Mouse (Mus musculus): ENCODE data around the gene Setx. TPM values are rescaled to one million over a fixed set of nuclear protein-coding genes. Genes with fewer than 3 reads are reported as not detected.
A peak's percentile ranks its signal among the peaks of the same experiment; 100 is the strongest.
"Not testable (repeated sequence)": the region's sequence is repeated elsewhere in the genome, so short reads cannot be mapped to it uniquely, and the experiment has no call there.

Gene Setx
- 16.8 and 17.3 TPM in 2 replicates for polyA plus RNA-seq (2012; rRNA removed)

- no peaks in the 10 kb centered on the region for H3K27me3 ChIP-seq (ENCODE audit: control insufficient read depth, insufficient read depth, low read length)
- peak; percentile 22 to 32 for DNase-seq
- peaks cover 3% of the 10 kb centered on the region for H3K4me1 ChIP-seq (ENCODE audit: control insufficient read depth, insufficient read depth, low read length)
- peak within 1 kb of the TSS; percentile 69 for H3K27ac ChIP-seq (ENCODE audit: insufficient read depth, low read length)
- TF ChIP-seq CTCF (IDR thresholded peaks at IDR 0.05; ENCODE audit: borderline replicate concordance, insufficient read depth, low read depth, low read length): no peak
- no peak for TF ChIP-seq POLR2A (IDR thresholded peaks at IDR 0.05; ENCODE audit: borderline replicate concordance, insufficient read depth, low read length)
- 55% methylated on average over 14 of the region's 14 CpGs for WGBS
- peak within 1 kb of the TSS; percentile 79 for H3K4me3 ChIP-seq (replicated peaks; ENCODE audit: insufficient read depth, low read depth, low read length)
Measured at GRCm38 (mm10) chr2:29123907-29124569, at the start of gene Setx. TSS of gene Setx (plus strand) at chr2:29124181.

GRCm38 (mm10) chr2:29074676-29075075 is 49.3 kb upstream of the Setx start:
- no peaks in the 10 kb centered on the region for H3K27me3 ChIP-seq (ENCODE audit: control insufficient read depth, insufficient read depth, low read length)
- WGBS: 94% methylated on average over 7 of the region's 7 CpGs
- DNase-seq: no peak
- no peak overlapping the region for H3K27ac ChIP-seq (ENCODE audit: insufficient read depth, low read length)
- TF ChIP-seq POLR2A (IDR thresholded peaks at IDR 0.05; ENCODE audit: borderline replicate concordance, insufficient read depth, low read length) (no peak), CTCF (IDR thresholded peaks at IDR 0.05; ENCODE audit: borderline replicate concordance, insufficient read depth, low read depth, low read length) (no peak)
- no peak overlapping the region for H3K4me3 ChIP-seq (replicated peaks; ENCODE audit: insufficient read depth, low read depth, low read length)
- no peaks in the 10 kb centered on the region for H3K4me1 ChIP-seq (ENCODE audit: control insufficient read depth, insufficient read depth, low read length)

GRCm38 (mm10) chr2:29075331-29076070 is 48.5 kb upstream of the Setx start:
- Histone ChIP-seq H3K4me1 (ENCODE audit: control insufficient read depth, insufficient read depth, low read length) (no peaks in the 10 kb centered on the region), H3K4me3 (replicated peaks; ENCODE audit: insufficient read depth, low read depth, low read length) (no peak overlapping the region), H3K27ac (ENCODE audit: insufficient read depth, low read length) (no peak overlapping the region), H3K27me3 (ENCODE audit: control insufficient read depth, insufficient read depth, low read length) (no peaks in the 10 kb centered on the region)
- no peak for DNase-seq
- TF ChIP-seq POLR2A (IDR thresholded peaks at IDR 0.05; ENCODE audit: borderline replicate concordance, insufficient read depth, low read length) (no peak), CTCF (IDR thresholded peaks at IDR 0.05; ENCODE audit: borderline replicate concordance, insufficient read depth, low read depth, low read length) (no peak)
- WGBS: 80% methylated on average over 11 of the region's 11 CpGs

GRCm38 (mm10) chr2:29076226-29076625 is 47.8 kb upstream of the Setx start:
- TF ChIP-seq CTCF (IDR thresholded peaks at IDR 0.05; ENCODE audit: borderline replicate concordance, insufficient read depth, low read depth, low read length) (no peak), POLR2A (IDR thresholded peaks at IDR 0.05; ENCODE audit: borderline replicate concordance, insufficient read depth, low read length) (no peak)
- 87% methylated on average over 2 of the region's 2 CpGs for WGBS
- H3K4me1 ChIP-seq (ENCODE audit: control insufficient read depth, insufficient read depth, low read length): no peaks in the 10 kb centered on the region
- DNase-seq: no peak
- H3K4me3 ChIP-seq (replicated peaks; ENCODE audit: insufficient read depth, low read depth, low read length): no peak overlapping the region
- H3K27ac ChIP-seq (ENCODE audit: insufficient read depth, low read length): no peak overlapping the region
- no peaks in the 10 kb centered on the region for H3K27me3 ChIP-seq (ENCODE audit: control insufficient read depth, insufficient read depth, low read length)

GRCm38 (mm10) chr2:29081965-29082364 is 42.0 kb upstream of the Setx start:
- TF ChIP-seq CTCF (IDR thresholded peaks at IDR 0.05; ENCODE audit: borderline replicate concordance, insufficient read depth, low read depth, low read length) (no peak), POLR2A (IDR thresholded peaks at IDR 0.05; ENCODE audit: borderline replicate concordance, insufficient read depth, low read length) (no peak)
- WGBS: 28% methylated on average over 3 of the region's 3 CpGs
- no peak overlapping the region for H3K4me3 ChIP-seq (replicated peaks; ENCODE audit: insufficient read depth, low read depth, low read length)
- H3K27me3 ChIP-seq (ENCODE audit: control insufficient read depth, insufficient read depth, low read length): no peaks in the 10 kb centered on the region
- H3K27ac ChIP-seq (ENCODE audit: insufficient read depth, low read length): no peak overlapping the region
- peak in 1 of 2 experiments; percentile 8 for DNase-seq
- no peaks in the 10 kb centered on the region for H3K4me1 ChIP-seq (ENCODE audit: control insufficient read depth, insufficient read depth, low read length)

GRCm38 (mm10) chr2:29086026-29086425 is 38.0 kb upstream of the Setx start:
- 95% methylated on average over 7 of the region's 7 CpGs for WGBS
- TF ChIP-seq POLR2A (IDR thresholded peaks at IDR 0.05; ENCODE audit: borderline replicate concordance, insufficient read depth, low read length) (no peak), CTCF (IDR thresholded peaks at IDR 0.05; ENCODE audit: borderline replicate concordance, insufficient read depth, low read depth, low read length) (no peak)
- H3K27me3 ChIP-seq (ENCODE audit: control insufficient read depth, insufficient read depth, low read length): no peaks in the 10 kb centered on the region

GRCm38 (mm10) chr2:29089276-29089675 is 34.7 kb upstream of the Setx start:
- not testable (repeated sequence) for H3K4me3 ChIP-seq (replicated peaks; ENCODE audit: insufficient read depth, low read depth, low read length); H3K27me3 ChIP-seq (ENCODE audit: control insufficient read depth, insufficient read depth, low read length)
- 74% methylated on average over 6 of the region's 6 CpGs for WGBS

More at GRCm38 (mm10) chr2:29086026-29086425, 38.0 kb upstream of the Setx start:
- H3K4me1 ChIP-seq (ENCODE audit: control insufficient read depth, insufficient read depth, low read length): no peaks in the 10 kb centered on the region
- H3K27ac ChIP-seq (ENCODE audit: insufficient read depth, low read length): no peak overlapping the region
- no peak for DNase-seq
- no peak overlapping the region for H3K4me3 ChIP-seq (replicated peaks; ENCODE audit: insufficient read depth, low read depth, low read length)

GRCm38 (mm10) chr2:29095674-29096073 is 28.3 kb upstream of the Setx start:
- H3K27ac ChIP-seq (ENCODE audit: insufficient read depth, low read length): no peak overlapping the region
- TF ChIP-seq CTCF (IDR thresholded peaks at IDR 0.05; ENCODE audit: borderline replicate concordance, insufficient read depth, low read depth, low read length): no peak
- no peak for TF ChIP-seq POLR2A (IDR thresholded peaks at IDR 0.05; ENCODE audit: borderline replicate concordance, insufficient read depth, low read length)
- no peaks in the 10 kb centered on the region for H3K4me1 ChIP-seq (ENCODE audit: control insufficient read depth, insufficient read depth, low read length)
- 87% methylated on average over 8 of the region's 8 CpGs for WGBS
- DNase-seq: no peak
- H3K4me3 ChIP-seq (replicated peaks; ENCODE audit: insufficient read depth, low read depth, low read length): no peak overlapping the region
- H3K27me3 ChIP-seq (ENCODE audit: control insufficient read depth, insufficient read depth, low read length): no peaks in the 10 kb centered on the region

More at GRCm38 (mm10) chr2:29089276-29089675, 34.7 kb upstream of the Setx start:
- not testable (repeated sequence) for H3K27ac ChIP-seq (ENCODE audit: insufficient read depth, low read length); H3K4me1 ChIP-seq (ENCODE audit: control insufficient read depth, insufficient read depth, low read length); DNase-seq

Data from cerebellum, adult 2 months (tissue).